Mouse (Mus musculus) liver, embryonic 14.5 days (tissue): ENCODE results near the gene Lsamp.

Experiments
- CTCF ChIP-seq: IDR thresholded peaks from 2 replicates; pipeline ENCODE4 v1.5.1; 2016; ENCODE audit warnings: antibody characterized with exemption, low read depth, control low read depth
- EP300 ChIP-seq: IDR thresholded peaks from 2 replicates; pipeline ENCODE4 v1.6.1; 2016; ENCODE audit warnings: antibody characterized with exemption, low read depth

DNA sequence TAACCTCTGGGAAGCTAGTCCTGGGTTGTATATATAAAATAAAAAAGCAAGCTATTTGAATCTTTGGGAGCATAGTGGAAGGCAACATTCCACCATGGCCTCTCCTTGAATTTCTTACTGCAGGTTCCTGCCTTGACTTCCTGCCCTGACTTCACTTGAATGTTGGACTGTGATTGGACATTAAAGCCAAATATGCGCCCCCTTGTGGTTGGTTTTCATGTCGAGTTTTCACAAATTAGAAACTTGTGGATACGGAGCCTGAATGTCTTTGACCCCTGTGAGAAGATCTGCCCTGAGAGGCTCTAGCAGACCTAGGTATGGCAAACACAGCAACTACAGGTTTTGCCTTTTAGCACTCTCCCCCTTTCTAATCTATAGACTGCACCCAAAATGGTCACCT is 597.9 kb downstream of the Lsamp start:
- TF ChIP-seq CTCF = peak; percentile 28
- no peak for TF ChIP-seq EP300
